Mouse (Mus musculus): ENCODE measurements around the gene Rpp25l.

The Rpp25l gene

GRCm38 (mm10) chr4:41670836-41671235, 42.5 kb downstream of the Rpp25l start:
- DNase-seq (ENCODE audit: low spot score), result no peak

- no peak for DNase-seq (ENCODE audit: low spot score)
Measured at GRCm38 (mm10) chr4:41666646-41667045, 46.7 kb downstream of the Rpp25l start.

GRCm38 (mm10) chr4:41665009-41665675, 48.2 kb downstream of the Rpp25l start:
- no peak for DNase-seq (ENCODE audit: low spot score)

- DNase-seq (ENCODE audit: low spot score), result no peak
Measured at GRCm38 (mm10) chr4:41664533-41664932, 48.8 kb downstream of the Rpp25l start.

- DNase-seq (ENCODE audit: low spot score), result no peak
Measured at GRCm38 (mm10) chr4:41663614-41664013, 49.7 kb downstream of the Rpp25l start.

- no peak for DNase-seq (ENCODE audit: low spot score)
Measured at GRCm38 (mm10) chr4:41662723-41663122, 50.6 kb downstream of the Rpp25l start.

Measured in ovary, postnatal 10 days (tissue).